Mouse (Mus musculus) neural tube, embryonic 15.5 days (tissue): Measurements from ENCODE around the gene Tm7sf2. TPM values are rescaled to one million over a fixed set of nuclear protein-coding genes. Genes with fewer than 3 reads are reported as not detected.

Experiments used
- ATAC-seq: fragments of 200-750 bp; cut with Nextera tagmentation; 2 replicates; pipeline ENCODE4 v1.8.0; 2017; ENCODE audit warnings: mild to moderate bottlenecking, moderate TSS enrichment, moderate library complexity; ENCODE audit not compliant: low FRiP score
- H3K27ac ChIP-seq: fragments of 300-500 bp; sonication (generic); replicated peaks from 2 replicates; pipeline ENCODE4 v1.5.1; 2015; ENCODE audit warnings: mild to moderate bottlenecking, inconsistent platforms
- H3K27me3 ChIP-seq: fragments of 300-500 bp; sonication (generic); replicated peaks from 2 replicates; pipeline ENCODE4 v1.6.1; 2015; ENCODE audit warnings: inconsistent platforms
- H3K36me3 ChIP-seq: fragments of 300-500 bp; sonication (generic); 2 replicates; pipeline ENCODE4 v1.6.1; 2015; ENCODE audit warnings: inconsistent platforms
- H3K4me1 ChIP-seq: fragments of 300-500 bp; sonication (generic); 2 replicates; pipeline ENCODE4 v1.6.1; 2015; ENCODE audit warnings: inconsistent platforms
- H3K4me2 ChIP-seq: fragments of 300-500 bp; sonication (generic); 2 replicates; pipeline ENCODE4 v1.6.1; 2015; ENCODE audit warnings: inconsistent platforms, mild to moderate bottlenecking, moderate library complexity
- H3K4me3 ChIP-seq: fragments of 300-500 bp; sonication (generic); replicated peaks from 2 replicates; pipeline ENCODE4 v1.5.1; 2015; ENCODE audit warnings: mild to moderate bottlenecking, inconsistent platforms
- H3K9ac ChIP-seq: fragments of 300-500 bp; sonication (generic); replicated peaks from 2 replicates; pipeline ENCODE4 v1.6.1; 2015; ENCODE audit warnings: mild to moderate bottlenecking, inconsistent platforms
- H3K9me3 ChIP-seq: fragments of 300-500 bp; sonication (generic); replicated peaks from 2 replicates; pipeline ENCODE4 v1.6.1; 2016; ENCODE audit warnings: inconsistent platforms
- WGBS: fragments of 180-500 bp; shearing (Covaris S2); methylation state at CpG from one replicate; pipeline ENCODE4 v1.1.7; 2015; ENCODE audit warnings: mixed read lengths; 5-methylcytosine and 5-hydroxymethylcytosine counted together
- polyA plus RNA-seq: library from polyadenylated mRNA; unstranded; fragments of >200 nt; fragmentation: Nextera tagmentation; extraction: Ambion mirVana; gene quantifications from 2 replicates; pipeline ENCODE4 v1.2.1, GENCODE M21; 2015

The Tm7sf2 gene
- polyA plus RNA-seq = 51.2 and 61.6 TPM in 2 replicates

- 6% methylated on average over 33 of the region's 33 CpGs for WGBS
- H3K36me3 ChIP-seq = peaks cover 26% of the 10 kb centered on the region
- peaks cover 44% of the 10 kb centered on the region for H3K4me1 ChIP-seq
- H3K27ac ChIP-seq = peak within 1 kb of the TSS; percentile 93
- H3K27me3 ChIP-seq = no peaks in the 10 kb centered on the region
- peak within 1 kb of the TSS; percentile 97 for H3K4me2 ChIP-seq
- peak; percentile 90 for ATAC-seq
- H3K9ac ChIP-seq = peak within 1 kb of the TSS; percentile 91
- H3K4me3 ChIP-seq = peak within 1 kb of the TSS; percentile 62
- H3K9me3 ChIP-seq = no peaks in the 10 kb centered on the region
Observed at GRCm38 (mm10) chr19:6067724-6068415, at the start of gene Tm7sf2. TSS of gene Tm7sf2 (minus strand) at chr19:6068373.

- Histone ChIP-seq H3K27ac (peak overlapping the region; percentile 95), H3K36me3 (peaks cover 35% of the 10 kb centered on the region), H3K27me3 (no peaks in the 10 kb centered on the region), H3K4me1 (peaks cover 30% of the 10 kb centered on the region), H3K4me3 (peak overlapping the region; percentile 71), H3K9me3 (no peaks in the 10 kb centered on the region), H3K4me2 (peak overlapping the region; percentile 92), H3K9ac (peak overlapping the region; percentile 78)
- WGBS = 5% methylated on average over 32 of the region's 32 CpGs
- no peak for ATAC-seq
Observed at GRCm38 (mm10) chr19:6117346-6117985, 49.3 kb upstream of the Tm7sf2 start.

- 0 out of 2 replicates have a peak overlapping the region, but pooled peaks have one; percentile 36 for H3K9ac ChIP-seq
Observed at GRCm38 (mm10) chr19:6116113-6116850, 48.1 kb upstream of the Tm7sf2 start.

GRCm38 (mm10) chr19:6113116-6113515 is 44.9 kb upstream of the Tm7sf2 start:
- no peaks in the 10 kb centered on the region for H3K27me3 ChIP-seq
- peaks cover 31% of the 10 kb centered on the region for H3K36me3 ChIP-seq
- no peak overlapping the region for H3K4me3 ChIP-seq
- no peak overlapping the region for H3K4me2 ChIP-seq
- no peaks in the 10 kb centered on the region for H3K9me3 ChIP-seq
- peaks cover 16% of the 10 kb centered on the region for H3K4me1 ChIP-seq
- 71% methylated on average over 6 of the region's 6 CpGs for WGBS
- H3K9ac ChIP-seq = no peak overlapping the region
- ATAC-seq = no peak
- H3K27ac ChIP-seq = no peak overlapping the region

More at GRCm38 (mm10) chr19:6116113-6116850, 48.1 kb upstream of the Tm7sf2 start:
- H3K4me3 ChIP-seq = peak overlapping the region; percentile 71; the same call in 1 of the 2 replicates
- peak overlapping the region; percentile 92 for H3K4me2 ChIP-seq
- H3K9me3 ChIP-seq = no peaks in the 10 kb centered on the region
- WGBS = 90% methylated on average over 15 of the region's 15 CpGs
- H3K27ac ChIP-seq = no peak overlapping the region
- peaks cover 30% of the 10 kb centered on the region for H3K4me1 ChIP-seq
- no peak for ATAC-seq
- no peaks in the 10 kb centered on the region for H3K27me3 ChIP-seq
- H3K36me3 ChIP-seq = peaks cover 36% of the 10 kb centered on the region

GRCm38 (mm10) chr19:6105586-6105985 is 37.4 kb upstream of the Tm7sf2 start, which contains the start of gene Naaladl1:
TSS of gene Naaladl1 (plus strand) at chr19:6105782.
- Histone ChIP-seq H3K36me3 (no peaks in the 10 kb centered on the region), H3K27me3 (no peaks in the 10 kb centered on the region), H3K4me2 (no peak within 1 kb of the TSS), H3K4me3 (no peak within 1 kb of the TSS), H3K27ac (no peak within 1 kb of the TSS), H3K4me1 (no peaks in the 10 kb centered on the region), H3K9ac (no peak within 1 kb of the TSS), H3K9me3 (no peaks in the 10 kb centered on the region)
- ATAC-seq = no peak
- WGBS = 88% methylated on average over 7 of the region's 7 CpGs

GRCm38 (mm10) chr19:6104476-6104875 is 36.3 kb upstream of the Tm7sf2 start:
- H3K27me3 ChIP-seq = no peaks in the 10 kb centered on the region
- H3K4me1 ChIP-seq = no peaks in the 10 kb centered on the region
- H3K9ac ChIP-seq = no peak overlapping the region
- no peak overlapping the region for H3K4me3 ChIP-seq
- H3K4me2 ChIP-seq = no peak overlapping the region
- H3K9me3 ChIP-seq = no peaks in the 10 kb centered on the region
- WGBS = 89% methylated on average over 4 of the region's 4 CpGs
- H3K27ac ChIP-seq = no peak overlapping the region
- H3K36me3 ChIP-seq = no peaks in the 10 kb centered on the region
- ATAC-seq = no peak

- no peaks in the 10 kb centered on the region for H3K27me3 ChIP-seq
- no peak overlapping the region for H3K9ac ChIP-seq
Observed at GRCm38 (mm10) chr19:6102169-6102853, 34.1 kb upstream of the Tm7sf2 start.

GRCm38 (mm10) chr19:6101186-6101585 is 33.0 kb upstream of the Tm7sf2 start:
- ATAC-seq = no peak
- 58% methylated on average over 6 of the region's 6 CpGs for WGBS
- no peak overlapping the region for H3K4me2 ChIP-seq
- no peaks in the 10 kb centered on the region for H3K36me3 ChIP-seq
- H3K27ac ChIP-seq = no peak overlapping the region
- H3K9ac ChIP-seq = no peak overlapping the region
- no peaks in the 10 kb centered on the region for H3K27me3 ChIP-seq
- no peaks in the 10 kb centered on the region for H3K4me1 ChIP-seq
- no peaks in the 10 kb centered on the region for H3K9me3 ChIP-seq
- H3K4me3 ChIP-seq = no peak overlapping the region

More at GRCm38 (mm10) chr19:6102169-6102853, 34.1 kb upstream of the Tm7sf2 start:
- H3K4me1 ChIP-seq = no peaks in the 10 kb centered on the region
- H3K4me3 ChIP-seq = no peak overlapping the region
- H3K27ac ChIP-seq = no peak overlapping the region
- H3K9me3 ChIP-seq = no peaks in the 10 kb centered on the region
- no peak overlapping the region for H3K4me2 ChIP-seq
- no peak for ATAC-seq
- no peaks in the 10 kb centered on the region for H3K36me3 ChIP-seq
- WGBS = 86% methylated on average over 6 of the region's 6 CpGs

GRCm38 (mm10) chr19:6097847-6098246 is 29.7 kb upstream of the Tm7sf2 start:
- Histone ChIP-seq H3K27ac (no peak overlapping the region), H3K4me3 (no peak overlapping the region), H3K4me1 (no peaks in the 10 kb centered on the region), H3K9ac (no peak overlapping the region), H3K9me3 (no peaks in the 10 kb centered on the region), H3K36me3 (no peaks in the 10 kb centered on the region), H3K4me2 (no peak overlapping the region), H3K27me3 (no peaks in the 10 kb centered on the region)
- no peak for ATAC-seq
- 84% methylated on average over 3 of the region's 3 CpGs for WGBS

GRCm38 (mm10) chr19:6094119-6094518 is 25.9 kb upstream of the Tm7sf2 start, which contains the start of gene AC131692.1:
TSS of gene AC131692.1 (plus strand) at chr19:6094419.
- 92% methylated on average over 7 of the region's 7 CpGs for WGBS
- ATAC-seq = no peak

GRCm38 (mm10) chr19:6088841-6089240 is 20.7 kb upstream of the Tm7sf2 start:
- no peak overlapping the region for H3K9ac ChIP-seq
- no peak overlapping the region for H3K27ac ChIP-seq
- ATAC-seq = no peak
- peaks cover 15% of the 10 kb centered on the region for H3K4me1 ChIP-seq
- H3K4me3 ChIP-seq = no peak overlapping the region
- no peak overlapping the region for H3K4me2 ChIP-seq
- WGBS = 94% methylated on average over 13 of the region's 13 CpGs
- 0 out of 2 replicates have a peak, but pooled peaks cover 3% of the 10 kb centered on the region for H3K36me3 ChIP-seq
- H3K9me3 ChIP-seq = no peaks in the 10 kb centered on the region
- H3K27me3 ChIP-seq = no peaks in the 10 kb centered on the region

More at GRCm38 (mm10) chr19:6094119-6094518, 25.9 kb upstream of the Tm7sf2 start, which contains the start of gene AC131692.1:
- Histone ChIP-seq H3K4me3 (no peak within 1 kb of the TSS), H3K9me3 (no peaks in the 10 kb centered on the region), H3K9ac (no peak within 1 kb of the TSS), H3K27ac (no peak within 1 kb of the TSS), H3K4me2 (no peak within 1 kb of the TSS), H3K36me3 (0 out of 2 replicates have a peak, but pooled peaks cover 3% of the 10 kb centered on the region), H3K4me1 (no peaks in the 10 kb centered on the region), H3K27me3 (no peaks in the 10 kb centered on the region)
